8 mouse cellular contexts compared by ENCODE assay signal in genomic region chr6:124862406-124863124, GRCm38 (mm10). TPM values are rescaled to one million over a fixed set of nuclear protein-coding genes. Genes with fewer than 3 reads are reported as not detected.
DNase-seq lines count a peak whose midpoint lies in the region; ATAC-seq and TF ChIP-seq lines count a peak whose summit lies in the region.

No protein-coding gene starts in this region.

- no peaks in the 10 kb centered on the region for H3K36me3 ChIP-seq in limb, embryonic 15.5 days

- H3K4me2 ChIP-seq in limb, embryonic 15.5 days: peak overlapping the region; percentile 93

- H3K4me1 ChIP-seq in limb, embryonic 15.5 days: peaks cover 63% of the 10 kb centered on the region

- WGBS in limb, embryonic 15.5 days: 9% methylated on average over 8 of the region's 8 CpGs

- H3K27ac ChIP-seq in gastrocnemius, adult 2 months: no peak overlapping the region
- H3K27ac ChIP-seq in limb, embryonic 15.5 days: no peak overlapping the region

- TF ChIP-seq CTCF in gastrocnemius, adult 2 months (IDR thresholded peaks at IDR 0.05): no peak

- no peaks in the 10 kb centered on the region for H3K27me3 ChIP-seq in limb, embryonic 15.5 days

- no peaks in the 10 kb centered on the region for H3K9me3 ChIP-seq in limb, embryonic 15.5 days

- no peak for ATAC-seq in limb, embryonic 15.5 days (ENCODE audit: insufficient number of reproducible peaks, low FRiP score, low TSS enrichment, low read depth)
- ATAC-seq in inflammation-experienced regulatory T-cells, adult 6 months: no peak

- 0 out of 2 replicates have a peak overlapping the region, but pooled peaks have one; percentile 66 for H3K4me3 ChIP-seq in gastrocnemius, adult 2 months
- H3K4me3 ChIP-seq in limb, embryonic 15.5 days: peak overlapping the region; percentile 52

- intact Hi-C loops in gastrocnemius, adult 2 months (cut with DNase I): no loop called here

- no peak for DNase-seq in gastrocnemius, adult 2 months
- no peak for DNase-seq in gastrocnemius, adult 8-10 months (ENCODE audit: low spot score in 2 of 2)
- peak; percentile 38 for DNase-seq in thymus, postnatal 25 days
- no peak for DNase-seq in thymus, postnatal 14 days
- no peak for DNase-seq in ovary, adult 18-20 months (ENCODE audit: low spot score)
- DNase-seq in layer of hippocampus, postnatal 25 days (ENCODE audit: extremely low spot score in 1 of 2, low spot score in 1 of 2): no peak

- no peak overlapping the region for H3K9ac ChIP-seq in limb, embryonic 15.5 days

RNA-seq across cellular contexts. Expression of gene Gpr162, which starts 1.2 kb away (rescaled TPM):
- total RNA-seq in gastrocnemius, adult 2 months (2021): not detected
- total RNA-seq in gastrocnemius, adult 8-10 months (2022): not detected
- 1.6 and 2.9 TPM in 2 replicates for polyA plus RNA-seq in limb, embryonic 15.5 days (2015; fragmentation: Nextera tagmentation; extraction: Ambion mirVana)
- total RNA-seq in layer of hippocampus, postnatal 25 days (2021): 100 to 1,000 TPM; 184 to 196 TPM
- polyA plus RNA-seq in inflammation-experienced regulatory T-cells, adult 6 months (2017; shearing (Covaris generic)): under 1 TPM in 2 of 3 experiments, not detected in 1; 0.16 to 0.19 TPM

RNA-seq across cellular contexts. Expression of gene P3h3, which starts 5.0 kb away (rescaled TPM):
- 1 to 10 TPM; 4.1 to 7.1 TPM for total RNA-seq in gastrocnemius, adult 2 months (2021)
- total RNA-seq in gastrocnemius, adult 8-10 months (2022): 1 to 10 TPM; 2.0 to 4.5 (median 3.3) TPM
- polyA plus RNA-seq in limb, embryonic 15.5 days (2015; fragmentation: Nextera tagmentation; extraction: Ambion mirVana): 43.7 and 62.3 TPM in 2 replicates
- 10 to 100 TPM; 18.5 to 30.1 TPM for total RNA-seq in layer of hippocampus, postnatal 25 days (2021)
- under 1 TPM in 2 of 3 experiments, not detected in 1; 0.30 to 0.36 TPM for polyA plus RNA-seq in inflammation-experienced regulatory T-cells, adult 6 months (2017; shearing (Covaris generic))

RNA-seq across cellular contexts. Expression of gene Gnb3, which starts 22.5 kb away (rescaled TPM):
- total RNA-seq in gastrocnemius, adult 2 months (2021): 1 to 10 TPM in 1 of 2 experiments, under 1 TPM in 1; 0.75 to 1.4 TPM
- total RNA-seq in gastrocnemius, adult 8-10 months (2022): 1 to 10 TPM in 2 of 4 experiments, under 1 TPM in 2; 0.70 to 1.1 (median 1.0) TPM
- polyA plus RNA-seq in limb, embryonic 15.5 days (2015; fragmentation: Nextera tagmentation; extraction: Ambion mirVana): 0.96 and 3.2 TPM in 2 replicates
- total RNA-seq in layer of hippocampus, postnatal 25 days (2021): under 1 TPM in 1 of 2 experiments, not detected in 1; 0.26 TPM
- polyA plus RNA-seq in inflammation-experienced regulatory T-cells, adult 6 months (2017; shearing (Covaris generic)): under 1 TPM in 2 of 3 experiments, not detected in 1; 0.44 to 0.48 TPM

RNA-seq across cellular contexts. Expression of gene Cd4, which starts 25.5 kb away (rescaled TPM):
- not detected for total RNA-seq in gastrocnemius, adult 2 months (2021)
- under 1 TPM in 1 of 4 experiments, not detected in 3; 0.11 TPM for total RNA-seq in gastrocnemius, adult 8-10 months (2022)
- 0.24 and 0.31 TPM in 2 replicates for polyA plus RNA-seq in limb, embryonic 15.5 days (2015; fragmentation: Nextera tagmentation; extraction: Ambion mirVana)
- total RNA-seq in layer of hippocampus, postnatal 25 days (2021): under 1 TPM; 0.22 to 0.26 TPM
- 100 to 1,000 TPM; 319 to 446 (median 407) TPM for polyA plus RNA-seq in inflammation-experienced regulatory T-cells, adult 6 months (2017; shearing (Covaris generic))

RNA-seq across cellular contexts. Expression of gene Cdca3, which starts 33.2 kb away (rescaled TPM):
- total RNA-seq in gastrocnemius, adult 2 months (2021): under 1 TPM; 0.26 to 0.31 TPM
- under 1 TPM; 0.31 to 0.51 (median 0.37) TPM for total RNA-seq in gastrocnemius, adult 8-10 months (2022)
- 124 and 141 TPM in 2 replicates for polyA plus RNA-seq in limb, embryonic 15.5 days (2015; fragmentation: Nextera tagmentation; extraction: Ambion mirVana)
- total RNA-seq in layer of hippocampus, postnatal 25 days (2021): 1 to 10 TPM; 1.1 to 1.2 TPM
- 100 to 1,000 TPM in 1 of 3 experiments, 10 to 100 TPM in 1, 1 to 10 TPM in 1; 7.6 to 142 (median 17.9) TPM for polyA plus RNA-seq in inflammation-experienced regulatory T-cells, adult 6 months (2017; shearing (Covaris generic))

Comparison
In these comparisons a context has a peak if more than half of its experiments do, and no peak if none do; other contexts are left out.
1. RNA of gene Gpr162, which starts 1.2 kb away (total RNA-seq): 184 to 196 TPM in layer of hippocampus, postnatal 25 days; not detected in gastrocnemius, adult 2 months and not detected in gastrocnemius, adult 8-10 months; every median in the first group is over 100 times any median in the second.